Comparison of ENCODE assay signal across 15 mouse cellular contexts in the genomic region with DNA sequence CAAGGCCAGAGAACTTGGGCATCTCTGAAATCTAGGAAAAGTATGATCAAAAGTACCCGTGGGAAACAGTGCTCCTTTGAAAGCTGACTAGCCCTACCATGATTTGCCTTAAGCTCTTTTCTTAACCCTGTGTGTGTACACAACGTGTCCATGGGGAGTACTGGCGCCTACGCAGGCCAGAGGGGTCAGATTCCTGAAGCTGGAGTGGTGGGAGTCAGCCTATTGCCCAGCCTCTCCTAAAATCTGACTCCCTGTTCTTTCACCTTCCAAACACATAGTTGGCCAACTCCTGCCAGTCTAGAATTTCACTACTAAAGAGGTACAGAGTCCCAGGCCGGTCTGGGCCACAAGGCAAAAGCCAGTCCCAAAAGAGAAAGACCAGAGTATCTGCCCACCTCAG. TPM values are rescaled to one million over a fixed set of nuclear protein-coding genes. Genes with fewer than 3 reads are reported as not detected.
DNase-seq lines count a peak whose midpoint lies in the region; ATAC-seq and TF ChIP-seq lines count a peak whose summit lies in the region.
"Had no signal": no experiment of that assay in that cellular context is flagged by ENCODE, and none has a peak within 500 bp of the region (broad histone marks: within the 10 kb centered on the region; RNA-seq: fewer than 3 reads in every experiment).

No protein-coding gene starts in this region.

- no peak overlapping the region for H3K4me3 ChIP-seq in kidney, postnatal 0 days (replicated peaks; ENCODE audit: low read depth, low read length)
- H3K4me3 ChIP-seq in E14TG2a.4 (replicated peaks; ENCODE audit: low read length) = peak overlapping the region; percentile 93
- peak overlapping the region; percentile 90 for H3K4me3 ChIP-seq in embryonic fibroblast, embryonic 13.5 days (ENCODE audit: insufficient read depth, low read length)
- H3K4me3 ChIP-seq in midbrain, embryonic 11.5 days (ENCODE audit: low read depth, low read length) = no peak overlapping the region
- H3K4me3 ChIP-seq: lung, embryonic 15.5 days had no signal

- WGBS in kidney, postnatal 0 days = 34% methylated on average over 5 of the region's 5 CpGs
- 69% methylated on average over 5 of the region's 5 CpGs for WGBS in midbrain, embryonic 11.5 days

- no peaks in the 10 kb centered on the region for H3K9me3 ChIP-seq in kidney, postnatal 0 days (replicated peaks; ENCODE audit: low read length)
- H3K9me3 ChIP-seq in E14TG2a.4 (ENCODE audit: low read length) = no peaks in the 10 kb centered on the region
- no peaks in the 10 kb centered on the region for H3K9me3 ChIP-seq in midbrain, embryonic 11.5 days (ENCODE audit: control insufficient read depth, low read length)
- H3K9me3 ChIP-seq: lung, embryonic 15.5 days had no signal

- 0 out of 2 replicates have a peak overlapping the region, but pooled peaks have one; percentile 15 for H3K27ac ChIP-seq in kidney, postnatal 0 days
- H3K27ac ChIP-seq in embryonic fibroblast, embryonic 13.5 days (ENCODE audit: insufficient read depth, low read length) = no peak overlapping the region
- H3K27ac ChIP-seq in midbrain, embryonic 11.5 days (ENCODE audit: low read depth, low read length) = no peak overlapping the region
- H3K27ac ChIP-seq: hindbrain, embryonic 14.5 days; lung, embryonic 15.5 days had no signal

- H3K36me3 ChIP-seq in kidney, postnatal 0 days (ENCODE audit: insufficient read depth, low read length) = peaks cover 17% of the 10 kb centered on the region
- peaks cover 75% of the 10 kb centered on the region for H3K36me3 ChIP-seq in E14TG2a.4 (ENCODE audit: insufficient read depth, low read length)
- H3K36me3 ChIP-seq in midbrain, embryonic 11.5 days (ENCODE audit: control insufficient read depth, insufficient read depth, low read length) = peaks cover 11% of the 10 kb centered on the region; the same call in 1 of the 2 replicates

- no peak for TF ChIP-seq POLR2A in embryonic fibroblast, embryonic 13.5 days (IDR thresholded peaks at IDR 0.05; ENCODE audit: low read depth, low read length)

- TF ChIP-seq CTCF in kidney, postnatal 0 days (IDR thresholded peaks at IDR 0.05; ENCODE audit: low read depth) = no peak
- TF ChIP-seq CTCF in E14TG2a.4 (conservative IDR thresholded peaks at IDR 0.05; ENCODE audit: low read length) = no peak
- no peak for TF ChIP-seq CTCF in embryonic fibroblast, embryonic 13.5 days (IDR thresholded peaks at IDR 0.05; ENCODE audit: borderline replicate concordance, insufficient read depth, low read length)

- no peak for ATAC-seq in kidney, postnatal 0 days (replicated peaks; ENCODE audit: low FRiP score, low read depth)
- no peak for ATAC-seq in midbrain, embryonic 11.5 days (ENCODE audit: low FRiP score)
- ATAC-seq: midbrain, embryonic 16.5 days had no signal

- peak; percentile 26 for DNase-seq in gastrocnemius, postnatal 25 days
- no peak for DNase-seq in gastrocnemius, adult 8-10 months (ENCODE audit: low spot score in 2 of 2)
- peak; percentile 75 for DNase-seq in kidney, postnatal 0 days (ENCODE audit: low spot score)
- no peak for DNase-seq in kidney, adult 18-20 months
- no peak for DNase-seq in midbrain, embryonic 11.5 days (ENCODE audit: low spot score, missing footprints)
- DNase-seq: adrenal gland, postnatal 10 days; B cell, adult 2 months; cerebellum, adult 2 months; heart, adult 18-20 months; thymus, postnatal 36 days had no signal

- no peak overlapping the region for H3K9ac ChIP-seq in kidney, postnatal 0 days (ENCODE audit: low read depth, low read length)
- no peak overlapping the region for H3K9ac ChIP-seq in midbrain, embryonic 11.5 days (ENCODE audit: low read length)
- H3K9ac ChIP-seq: hindbrain, embryonic 14.5 days; lung, embryonic 15.5 days had no signal

- no peaks in the 10 kb centered on the region for H3K27me3 ChIP-seq in kidney, postnatal 0 days (ENCODE audit: insufficient read depth, low read length)
- no peaks in the 10 kb centered on the region for H3K27me3 ChIP-seq in E14TG2a.4 (ENCODE audit: insufficient read depth, low read length)
- no peaks in the 10 kb centered on the region for H3K27me3 ChIP-seq in midbrain, embryonic 11.5 days (ENCODE audit: control insufficient read depth, insufficient read depth, low read length)
- H3K27me3 ChIP-seq: lung, embryonic 15.5 days had no signal

- H3K4me2 ChIP-seq in kidney, postnatal 0 days (ENCODE audit: low read length) = 0 out of 2 replicates have a peak overlapping the region, but pooled peaks have one; percentile 21
- no peak overlapping the region for H3K4me2 ChIP-seq in midbrain, embryonic 11.5 days
- H3K4me2 ChIP-seq: hindbrain, embryonic 14.5 days; lung, embryonic 15.5 days had no signal

- H3K4me1 ChIP-seq in kidney, postnatal 0 days (replicated peaks; ENCODE audit: insufficient read depth, low read length) = 0 out of 2 replicates have a peak, but pooled peaks cover 12% of the 10 kb centered on the region
- peaks cover 68% of the 10 kb centered on the region for H3K4me1 ChIP-seq in E14TG2a.4 (replicated peaks; ENCODE audit: low read depth, low read length)
- H3K4me1 ChIP-seq in embryonic fibroblast, embryonic 13.5 days (ENCODE audit: control insufficient read depth, insufficient read depth, low read length) = peaks cover 12% of the 10 kb centered on the region; the same call in 1 of the 2 replicates
- peaks cover 13% of the 10 kb centered on the region for H3K4me1 ChIP-seq in midbrain, embryonic 11.5 days (ENCODE audit: control insufficient read depth, insufficient read depth, low read length)

RNA-seq across cellular contexts. Expression of gene Nme2, which starts 3.7 kb away (rescaled TPM):
- total RNA-seq in gastrocnemius, postnatal 25 days (2021) = 100 to 1,000 TPM; 496 to 573 TPM
- 100 to 1,000 TPM; 682 to 772 (median 716) TPM for total RNA-seq in gastrocnemius, adult 8-10 months (2022)
- 395 and 442 TPM in 2 replicates for polyA plus RNA-seq in kidney, postnatal 0 days (2015; fragmentation: Nextera tagmentation; extraction: Ambion mirVana)
- polyA plus RNA-seq in embryonic fibroblast, embryonic 13.5 days (2011; ENCODE audit: insufficient read length, low read depth, missing spikeins) = 571 and 736 TPM in 2 replicates
- 142 and 144 TPM in 2 replicates for polyA plus RNA-seq in midbrain, embryonic 11.5 days (2014; fragmentation: Nextera tagmentation; extraction: Ambion mirVana)

RNA-seq across cellular contexts. Expression of gene Gm20390, which starts 15.7 kb away (rescaled TPM):
- total RNA-seq in gastrocnemius, postnatal 25 days (2021) = 10 to 100 TPM; 17.4 to 19.1 TPM
- total RNA-seq in gastrocnemius, adult 8-10 months (2022) = 10 to 100 TPM in 2 of 4 experiments, 1 to 10 TPM in 2; 7.0 to 15.4 (median 9.8) TPM
- polyA plus RNA-seq in kidney, postnatal 0 days (2015; fragmentation: Nextera tagmentation; extraction: Ambion mirVana) = 353 and 385 TPM in 2 replicates
- polyA plus RNA-seq in embryonic fibroblast, embryonic 13.5 days (2011; ENCODE audit: insufficient read length, low read depth, missing spikeins) = 222 and 270 TPM in 2 replicates
- 345 and 375 TPM in 2 replicates for polyA plus RNA-seq in midbrain, embryonic 11.5 days (2014; fragmentation: Nextera tagmentation; extraction: Ambion mirVana)

RNA-seq across cellular contexts. Expression of gene Nme1, which starts 15.9 kb away (rescaled TPM):
- 10 to 100 TPM; 14.7 to 22.5 TPM for total RNA-seq in gastrocnemius, postnatal 25 days (2021)
- 10 to 100 TPM; 10.3 to 24.4 (median 11.8) TPM for total RNA-seq in gastrocnemius, adult 8-10 months (2022)
- 132 TPM in 2 replicates for polyA plus RNA-seq in kidney, postnatal 0 days (2015; fragmentation: Nextera tagmentation; extraction: Ambion mirVana)
- polyA plus RNA-seq in embryonic fibroblast, embryonic 13.5 days (2011; ENCODE audit: insufficient read length, low read depth, missing spikeins) = 37.8 and 43.2 TPM in 2 replicates
- 200 and 215 TPM in 2 replicates for polyA plus RNA-seq in midbrain, embryonic 11.5 days (2014; fragmentation: Nextera tagmentation; extraction: Ambion mirVana)

RNA-seq across cellular contexts. Expression of gene Spag9, which starts 43.5 kb away (rescaled TPM):
- 100 to 1,000 TPM; 132 to 134 TPM for total RNA-seq in gastrocnemius, postnatal 25 days (2021)
- 100 to 1,000 TPM; 142 to 167 (median 160) TPM for total RNA-seq in gastrocnemius, adult 8-10 months (2022)
- 52.5 and 59.8 TPM in 2 replicates for polyA plus RNA-seq in kidney, postnatal 0 days (2015; fragmentation: Nextera tagmentation; extraction: Ambion mirVana)
- 93.7 and 103 TPM in 2 replicates for polyA plus RNA-seq in embryonic fibroblast, embryonic 13.5 days (2011; ENCODE audit: insufficient read length, low read depth, missing spikeins)
- 107 and 118 TPM in 2 replicates for polyA plus RNA-seq in midbrain, embryonic 11.5 days (2014; fragmentation: Nextera tagmentation; extraction: Ambion mirVana)

Comparison
In these comparisons a context has a peak if more than half of its experiments do, and no peak if none do; other contexts are left out.
1. DNase-seq: peak in gastrocnemius, postnatal 25 days (single experiment) and kidney, postnatal 0 days (single experiment); none in gastrocnemius, adult 8-10 months (0 of 2), kidney, adult 18-20 months (single experiment) and midbrain, embryonic 11.5 days (single experiment).
2. H3K4me3 ChIP-seq: peak in E14TG2a.4 (single experiment) and embryonic fibroblast, embryonic 13.5 days (single experiment); none in kidney, postnatal 0 days (single experiment) and midbrain, embryonic 11.5 days (single experiment).